Mouse (Mus musculus): ENCODE measurements around the gene Map4k2. TPM values are rescaled to one million over a fixed set of nuclear protein-coding genes. Genes with fewer than 3 reads are reported as not detected.

Map4k2 gene
- polyA plus RNA-seq, 1 experiment from 2014 or later = 16.0 TPM

DNA sequence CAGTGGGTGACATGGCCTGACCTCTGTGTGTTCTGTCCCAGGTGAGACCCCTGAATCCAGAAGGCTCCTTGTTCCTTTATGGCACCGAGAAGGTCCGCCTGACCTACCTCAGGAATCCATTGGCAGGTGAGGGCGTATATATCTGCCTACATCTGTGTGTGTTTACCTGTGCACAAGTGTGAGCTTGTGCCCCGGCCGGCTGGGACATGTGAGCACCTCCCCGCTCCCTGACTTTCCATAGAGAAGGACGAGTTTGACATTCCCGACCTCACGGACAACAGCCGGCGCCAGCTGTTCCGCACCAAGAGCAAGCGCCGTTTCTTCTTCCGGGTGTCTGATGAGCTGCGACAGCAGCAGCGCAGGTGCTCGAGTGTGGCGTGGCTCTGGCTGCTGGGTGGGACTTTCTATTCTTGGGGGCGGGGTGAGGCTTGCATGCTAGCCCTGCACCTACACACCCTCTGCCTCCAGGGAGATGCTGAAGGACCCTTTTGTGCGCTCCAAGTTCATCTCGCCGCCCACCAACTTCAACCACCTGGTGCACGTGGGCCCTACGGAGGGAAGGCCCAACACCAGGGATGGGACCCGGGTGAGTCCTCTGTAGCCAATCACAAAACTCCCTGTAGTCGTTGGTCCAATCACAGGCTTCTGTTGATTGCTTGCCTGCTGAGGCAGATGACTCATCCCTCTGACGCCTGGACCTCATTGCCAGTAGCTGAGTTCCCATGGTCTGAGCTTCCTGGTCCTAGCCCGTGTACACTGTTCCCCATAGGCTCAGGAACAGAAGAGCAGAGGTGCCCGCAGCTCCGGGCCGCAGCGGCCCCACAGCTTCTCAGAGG lies 18.9 kb upstream of the Map4k2 start:
- Histone ChIP-seq H3K27ac (no peak overlapping the region), H3K4me1 (no peaks in the 10 kb centered on the region), H3K4me2 (replicated peaks) (no peak overlapping the region), H3K27me3 (no peaks in the 10 kb centered on the region), H3K9me3 (replicated peaks) (no peaks in the 10 kb centered on the region), H3K9ac (no peak overlapping the region), H3K36me3 (peaks cover 20% of the 10 kb centered on the region), H3K4me3 (no peak overlapping the region)
- WGBS = 86% methylated on average over 33 of the region's 33 CpGs
- no peak for ATAC-seq (ENCODE audit: low FRiP score)

DNA sequence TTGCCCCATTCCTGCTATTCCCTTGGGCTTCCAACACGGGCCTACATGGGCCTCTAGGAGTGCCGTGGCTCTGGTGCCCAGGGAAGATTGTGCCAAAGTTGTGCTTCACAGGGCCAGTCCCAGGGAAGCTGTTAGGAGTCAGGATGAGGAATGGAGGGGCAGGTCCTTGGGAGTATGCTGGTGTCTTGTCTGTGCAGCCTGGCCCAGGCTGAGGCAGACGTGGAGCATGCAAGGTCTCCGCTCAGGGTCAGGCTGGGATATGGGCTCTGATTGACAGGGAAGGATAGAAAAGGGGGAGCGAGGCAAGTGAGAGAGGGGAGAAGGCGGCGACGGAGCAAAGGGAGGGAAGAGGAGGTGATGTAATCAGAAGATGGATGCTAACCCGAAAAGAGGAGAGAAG lies 16.2 kb upstream of the Map4k2 start:
- no peak for ATAC-seq (ENCODE audit: low FRiP score)
- Histone ChIP-seq H3K4me3 (no peak overlapping the region), H3K4me1 (no peaks in the 10 kb centered on the region), H3K27ac (no peak overlapping the region), H3K27me3 (no peaks in the 10 kb centered on the region), H3K4me2 (replicated peaks) (no peak overlapping the region), H3K9ac (no peak overlapping the region), H3K36me3 (peaks cover 11% of the 10 kb centered on the region; the same call in 1 of the 2 replicates), H3K9me3 (replicated peaks) (no peaks in the 10 kb centered on the region)
- 79% methylated on average over 9 of the region's 9 CpGs for WGBS

DNA sequence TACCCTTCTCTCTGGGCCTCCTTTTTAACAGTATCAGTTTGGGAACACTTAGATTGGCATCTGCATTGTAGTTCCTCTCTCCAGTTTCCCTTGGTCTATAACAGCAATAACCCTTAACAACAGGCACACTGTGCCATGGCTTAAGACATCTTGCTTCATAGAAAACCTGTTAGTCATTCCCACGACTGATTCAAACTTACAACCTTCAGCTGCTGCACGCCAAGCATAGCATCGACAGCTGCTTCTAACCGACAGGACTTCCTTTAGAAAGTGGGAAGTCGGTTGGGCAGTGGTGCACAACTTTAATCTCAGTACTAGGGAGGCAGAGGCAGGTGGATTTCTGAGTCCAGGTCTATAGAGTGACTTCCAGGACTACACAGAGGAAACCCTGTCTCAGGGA lies 9.8 kb upstream of the Map4k2 start:
- no peaks in the 10 kb centered on the region for H3K36me3 ChIP-seq
- no peak overlapping the region for H3K4me3 ChIP-seq
- H3K9me3 ChIP-seq (replicated peaks) = no peaks in the 10 kb centered on the region
- no peak overlapping the region for H3K9ac ChIP-seq
- no peak overlapping the region for H3K4me2 ChIP-seq (replicated peaks)
- ATAC-seq (ENCODE audit: low FRiP score) = no peak
- H3K27me3 ChIP-seq = no peaks in the 10 kb centered on the region
- WGBS = 73% methylated on average over 5 of the region's 5 CpGs
- H3K27ac ChIP-seq = no peak overlapping the region
- H3K4me1 ChIP-seq = peaks cover 14% of the 10 kb centered on the region

DNA sequence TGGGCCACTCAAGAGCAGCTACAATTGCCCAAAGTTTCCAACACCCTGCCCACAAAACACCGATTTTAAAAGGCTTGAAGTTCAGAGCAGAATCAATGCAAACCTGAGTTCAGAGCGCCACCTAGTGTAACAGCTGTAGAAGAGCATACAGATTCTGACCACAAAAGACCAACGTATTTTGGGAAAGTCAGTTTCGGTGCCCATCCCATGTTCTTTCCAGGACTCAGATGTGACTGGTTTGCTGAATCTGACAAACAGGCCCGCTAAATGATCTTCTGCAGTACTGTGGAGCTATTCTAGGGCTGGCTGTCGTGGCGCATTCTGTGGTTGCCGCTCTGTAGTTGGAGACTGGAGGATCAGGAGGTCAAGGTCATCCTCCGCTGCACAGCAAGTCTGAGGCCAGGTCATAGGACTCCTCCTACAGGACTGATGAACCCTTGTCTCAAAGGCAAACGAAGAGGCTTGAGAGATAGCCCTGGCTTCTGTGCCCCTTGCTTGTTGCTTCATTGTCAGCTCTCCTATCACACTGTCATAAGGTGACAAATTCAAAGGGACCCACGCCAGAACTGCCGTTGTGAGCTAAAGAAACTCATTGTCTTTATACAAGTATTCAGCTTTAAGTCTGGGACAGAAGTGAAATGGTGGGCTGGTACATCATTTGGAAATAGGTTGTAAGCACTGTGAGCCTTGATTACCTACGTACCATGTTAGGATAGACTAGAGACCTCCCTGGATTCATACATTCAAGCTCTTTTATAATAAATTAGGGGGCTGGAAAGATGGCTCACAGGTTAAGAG lies 9.0 kb upstream of the Map4k2 start:
- H3K4me2 ChIP-seq (replicated peaks) = peak overlapping the region; percentile 42; the same call in 1 of the 2 replicates
- no peaks in the 10 kb centered on the region for H3K9me3 ChIP-seq (replicated peaks)
- H3K4me1 ChIP-seq = peaks cover 22% of the 10 kb centered on the region
- no peak overlapping the region for H3K27ac ChIP-seq
- ATAC-seq (ENCODE audit: low FRiP score) = no peak
- 0 out of 2 replicates have a peak overlapping the region, but pooled peaks have one; percentile 7 for H3K4me3 ChIP-seq
- WGBS = 23% methylated on average over 13 of the region's 13 CpGs
- no peaks in the 10 kb centered on the region for H3K27me3 ChIP-seq
- no peaks in the 10 kb centered on the region for H3K36me3 ChIP-seq
- H3K9ac ChIP-seq = no peak overlapping the region

- Histone ChIP-seq H3K9ac (no peak overlapping the region), H3K4me3 (peak overlapping the region; percentile 82; the same call in 1 of the 2 replicates), H3K9me3 (replicated peaks) (no peaks in the 10 kb centered on the region), H3K4me1 (peaks cover 26% of the 10 kb centered on the region), H3K36me3 (peaks cover 20% of the 10 kb centered on the region), H3K4me2 (replicated peaks) (peak overlapping the region; percentile 97), H3K27me3 (no peaks in the 10 kb centered on the region), H3K27ac (peak overlapping the region; percentile 68)
- WGBS = 69% methylated on average over 9 of the region's 9 CpGs
- peak; percentile 18; the same call in 1 of the 2 replicates for ATAC-seq (ENCODE audit: low FRiP score)
Measured at GRCm38 (mm10) chr19:6333761-6334595, 7.0 kb upstream of the Map4k2 start.

- Histone ChIP-seq H3K9ac (peak within 1 kb of the TSS; percentile 94), H3K27me3 (no peaks in the 10 kb centered on the region), H3K36me3 (peaks cover 29% of the 10 kb centered on the region), H3K4me2 (replicated peaks) (peak within 1 kb of the TSS; percentile 97), H3K27ac (peak within 1 kb of the TSS; percentile 71), H3K4me1 (peaks cover 26% of the 10 kb centered on the region), H3K9me3 (replicated peaks) (no peaks in the 10 kb centered on the region), H3K4me3 (peak within 1 kb of the TSS; percentile 82)
- ATAC-seq (ENCODE audit: low FRiP score) = peak; percentile 93
- under 1% methylated on average over 43 of the region's 43 CpGs for WGBS
Measured at GRCm38 (mm10) chr19:6334673-6335457, 6.1 kb upstream of the Map4k2 start, which contains the start of gene Men1. Gene Men1, plus strand, starts transcription at chr19:6334979.

- H3K9ac ChIP-seq = peak overlapping the region; percentile 94
- ATAC-seq (ENCODE audit: low FRiP score) = no peak
- H3K9me3 ChIP-seq (replicated peaks) = no peaks in the 10 kb centered on the region
- H3K4me2 ChIP-seq (replicated peaks) = peak overlapping the region; percentile 97
- H3K27me3 ChIP-seq = no peaks in the 10 kb centered on the region
- WGBS = under 1% methylated on average over 25 of the region's 25 CpGs
- H3K4me3 ChIP-seq = peak overlapping the region; percentile 82
- H3K36me3 ChIP-seq = peaks cover 35% of the 10 kb centered on the region
- H3K4me1 ChIP-seq = peaks cover 32% of the 10 kb centered on the region
- H3K27ac ChIP-seq = peak overlapping the region; percentile 71
Measured at GRCm38 (mm10) chr19:6335458-6335827, 5.5 kb upstream of the Map4k2 start.

- H3K4me3 ChIP-seq = peak overlapping the region; percentile 82
- WGBS = 95% methylated on average over 10 of the region's 10 CpGs
- H3K4me1 ChIP-seq = peaks cover 42% of the 10 kb centered on the region
- peaks cover 36% of the 10 kb centered on the region for H3K36me3 ChIP-seq
- no peak overlapping the region for H3K27ac ChIP-seq
- ATAC-seq (ENCODE audit: low FRiP score) = no peak
- H3K27me3 ChIP-seq = no peaks in the 10 kb centered on the region
- H3K9me3 ChIP-seq (replicated peaks) = no peaks in the 10 kb centered on the region
- peak overlapping the region; percentile 94 for H3K9ac ChIP-seq
- peak overlapping the region; percentile 97 for H3K4me2 ChIP-seq (replicated peaks)
Measured at GRCm38 (mm10) chr19:6336920-6337319, 4.0 kb upstream of the Map4k2 start.

GRCm38 (mm10) chr19:6338171-6338570 lies 2.8 kb upstream of the Map4k2 start:
- H3K36me3 ChIP-seq = peaks cover 42% of the 10 kb centered on the region
- H3K9ac ChIP-seq = no peak overlapping the region
- H3K9me3 ChIP-seq (replicated peaks) = no peaks in the 10 kb centered on the region
- H3K4me3 ChIP-seq = no peak overlapping the region
- no peak for ATAC-seq (ENCODE audit: low FRiP score)
- H3K27me3 ChIP-seq = no peaks in the 10 kb centered on the region
- 96% methylated on average over 7 of the region's 7 CpGs for WGBS
- H3K27ac ChIP-seq = no peak overlapping the region
- no peak overlapping the region for H3K4me2 ChIP-seq (replicated peaks)
- H3K4me1 ChIP-seq = peaks cover 41% of the 10 kb centered on the region

DNA sequence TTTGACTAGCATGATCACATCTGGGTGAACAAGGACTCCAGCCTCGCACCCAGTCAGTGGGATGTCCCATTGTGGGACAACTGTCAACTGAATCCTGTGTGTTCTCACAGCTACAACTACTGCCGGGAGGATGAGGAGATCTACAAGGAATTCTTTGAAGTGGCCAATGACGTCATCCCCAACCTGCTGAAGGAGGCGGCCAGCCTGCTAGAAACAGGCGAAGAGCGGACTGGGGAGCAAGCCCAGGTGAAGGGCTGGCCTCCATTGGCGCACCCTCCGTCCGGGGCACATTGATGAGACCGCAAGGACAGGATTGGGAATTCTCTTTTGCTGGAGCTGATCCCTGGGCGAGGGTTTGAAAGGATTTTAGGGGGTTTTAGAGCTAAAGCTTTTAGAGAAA lies 2.2 kb upstream of the Map4k2 start:
- no peaks in the 10 kb centered on the region for H3K9me3 ChIP-seq (replicated peaks)
- H3K4me2 ChIP-seq (replicated peaks) = no peak overlapping the region
- H3K4me3 ChIP-seq = no peak overlapping the region
- WGBS = 95% methylated on average over 11 of the region's 11 CpGs
- peaks cover 41% of the 10 kb centered on the region for H3K4me1 ChIP-seq
- H3K27me3 ChIP-seq = no peaks in the 10 kb centered on the region
- H3K9ac ChIP-seq = no peak overlapping the region
- ATAC-seq (ENCODE audit: low FRiP score) = no peak
- H3K27ac ChIP-seq = no peak overlapping the region
- H3K36me3 ChIP-seq = peaks cover 45% of the 10 kb centered on the region

- no peak for ATAC-seq (ENCODE audit: low FRiP score)
- Histone ChIP-seq H3K4me1 (peaks cover 41% of the 10 kb centered on the region), H3K9me3 (replicated peaks) (no peaks in the 10 kb centered on the region), H3K27me3 (no peaks in the 10 kb centered on the region), H3K4me3 (no peak overlapping the region), H3K27ac (no peak overlapping the region), H3K4me2 (replicated peaks) (no peak overlapping the region), H3K36me3 (peaks cover 49% of the 10 kb centered on the region), H3K9ac (no peak overlapping the region)
- 95% methylated on average over 6 of the region's 6 CpGs for whole genome bisulfite sequencing
Measured at GRCm38 (mm10) chr19:6339191-6339590, 1.7 kb upstream of the Map4k2 start.
